Mouse (Mus musculus): ENCODE measurements around the gene Syt1.

GRCm38 (mm10) chr10:108697062-108697461 is 313.7 kb downstream of the Syt1 start:
- TF ChIP-seq CTCF (IDR thresholded peaks at IDR 0.05; ENCODE audit: borderline replicate concordance, insufficient read depth, low read length), result no peak
- TF ChIP-seq POLR2A (IDR thresholded peaks at IDR 0.05; ENCODE audit: low read depth, low read length), result no peak

Measured in embryonic fibroblast, embryonic 13.5 days (primary cell).